Mouse (Mus musculus) forelimb bud, embryonic 11.5 days (tissue): ENCODE data around the gene Hdac7.
"Not testable (repeated sequence)": the region's sequence is repeated elsewhere in the genome, so short reads cannot be mapped to it uniquely, and the experiment has no call there.

Experiments used
- DNase-seq: peaks from one replicate; pipeline ENCODE4 v3.0.0-alpha.2; 2012; ENCODE audit warnings: low read depth, low spot score

Hdac7 gene

DNA sequence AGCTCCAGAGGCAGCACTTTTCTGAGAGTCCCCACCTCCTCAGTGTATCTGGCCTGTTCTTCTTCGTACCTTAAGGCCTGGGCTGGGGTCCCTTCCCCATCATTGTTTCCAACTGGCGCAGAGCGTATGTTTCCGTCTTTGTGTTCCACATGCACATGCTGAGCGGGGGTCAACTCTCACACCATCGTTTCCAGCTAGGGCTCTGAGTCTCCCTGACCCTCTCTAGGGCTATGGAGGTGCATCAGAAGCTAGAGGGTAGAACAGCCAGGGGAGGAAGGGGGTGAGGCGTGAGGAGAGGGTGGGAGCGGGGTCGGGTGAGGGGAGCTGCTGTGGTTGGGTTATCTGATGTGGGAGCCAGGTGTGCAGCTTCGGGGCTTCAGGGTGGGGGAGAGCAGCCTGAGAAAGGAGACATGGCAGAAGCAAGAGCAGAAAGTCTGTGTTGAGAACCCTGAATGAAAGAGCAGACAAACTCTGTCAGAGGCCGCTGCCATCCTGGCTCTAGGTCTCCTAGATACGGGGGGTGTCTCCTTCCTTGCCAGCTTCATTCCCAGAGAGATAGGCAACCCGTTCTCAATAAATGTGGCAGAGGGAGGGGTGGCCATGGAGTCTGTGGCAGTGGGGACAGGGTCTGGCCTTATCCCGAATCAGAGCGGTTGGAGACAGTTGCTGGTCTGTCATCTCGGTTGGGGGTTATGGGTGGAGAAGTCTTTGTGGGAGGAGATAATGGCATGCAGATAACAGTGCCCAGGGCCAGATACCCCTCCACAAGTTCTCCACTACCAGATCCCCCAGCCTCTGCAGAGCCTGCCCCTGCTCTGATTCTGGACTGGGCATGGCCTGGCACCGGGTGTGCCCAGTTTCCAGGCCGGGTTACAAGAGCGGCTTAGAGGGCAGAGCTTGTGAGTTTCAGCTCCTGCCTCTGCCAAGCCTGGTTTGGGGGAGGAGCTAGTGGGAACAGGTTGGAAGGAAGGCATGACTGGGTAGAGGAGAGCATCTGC lies at the start of gene Hdac7:
Hdac7 (minus strand) TSS at position 466 of the 998 bp plus-strand sequence.
- no peak for DNase-seq

DNA sequence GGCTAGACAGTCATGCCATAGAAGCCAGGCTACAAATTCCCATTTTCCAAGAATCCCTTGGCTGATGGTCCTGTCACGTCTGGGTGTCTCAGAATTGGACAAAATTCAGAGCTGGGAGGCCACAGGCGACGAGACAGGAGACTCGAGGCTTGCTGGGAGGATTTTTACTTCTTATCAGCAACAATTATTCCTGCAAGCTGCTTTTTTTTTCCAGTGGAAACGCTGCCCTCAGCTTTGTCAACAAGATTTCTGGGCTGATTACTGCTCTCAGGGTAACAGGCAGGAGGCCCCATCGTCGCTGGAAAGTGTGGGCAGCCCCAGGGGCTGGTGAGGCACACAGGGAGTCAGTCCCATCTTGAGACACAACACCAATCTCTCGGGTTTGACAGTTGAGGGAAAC lies 48.2 kb upstream of the Hdac7 start:
- DNase-seq: no peak

DNA sequence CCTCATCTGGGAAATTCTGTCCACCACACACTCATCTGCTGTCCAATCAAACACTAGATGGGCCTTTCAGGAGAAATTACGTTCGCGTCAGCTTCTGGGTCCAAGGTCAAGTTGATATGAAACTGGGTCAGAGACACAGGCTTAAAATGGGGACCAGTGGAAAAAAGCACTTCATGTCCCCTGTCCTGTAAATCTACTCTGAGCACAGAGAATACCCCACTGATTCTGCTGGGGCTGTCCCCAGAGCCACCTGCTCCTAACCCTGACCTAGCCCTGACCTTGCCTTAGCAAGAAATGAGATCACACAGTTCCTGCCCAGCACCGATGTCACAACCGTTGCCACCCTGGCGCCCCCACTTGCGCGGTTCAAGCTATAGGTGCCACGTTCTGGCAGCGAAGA lies 46.1 kb upstream of the Hdac7 start:
- DNase-seq: no peak

DNA sequence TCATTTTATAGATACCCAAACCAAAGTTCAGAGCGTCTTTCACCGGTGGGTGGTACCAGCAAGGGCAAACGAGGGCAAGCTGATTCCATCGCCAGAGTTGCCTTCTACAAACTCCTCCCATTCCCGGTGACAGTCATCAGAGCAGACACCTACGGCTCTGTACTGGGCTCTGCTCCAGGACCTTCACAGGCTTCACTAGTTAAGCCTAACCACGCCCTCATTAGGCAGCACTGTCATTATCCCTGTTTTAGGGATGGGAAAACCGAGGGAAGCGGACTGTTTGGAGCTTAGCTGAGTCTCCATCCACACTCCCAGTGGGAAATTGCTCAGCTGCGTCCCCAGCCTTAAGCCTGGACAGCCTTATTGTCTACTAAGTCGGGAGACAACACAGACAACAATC lies 45.7 kb upstream of the Hdac7 start:
- DNase-seq: no peak

DNA sequence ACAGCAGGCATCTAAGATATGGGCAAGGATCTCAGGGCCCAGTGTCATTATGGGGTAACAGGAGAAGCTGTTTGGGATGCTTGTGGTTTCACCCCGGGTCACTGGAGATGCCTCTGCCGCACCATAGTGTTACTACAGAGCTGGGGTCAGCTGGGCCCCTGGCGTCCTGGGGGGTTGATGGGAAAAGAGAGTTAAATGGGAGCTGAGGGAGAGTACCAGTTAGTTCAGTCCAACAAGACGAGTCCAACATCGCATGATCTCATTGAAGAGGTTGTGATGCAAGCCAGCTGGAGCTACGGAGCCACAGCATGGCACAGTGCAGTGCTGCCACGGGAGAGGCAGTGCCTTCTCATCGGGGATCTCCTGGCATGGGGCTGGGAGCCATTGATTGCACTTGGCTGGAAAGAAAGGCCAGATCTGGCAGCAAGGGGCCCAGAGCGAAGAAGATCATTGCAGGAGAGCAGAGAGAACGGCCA lies 43.3 kb upstream of the Hdac7 start:
- no peak for DNase-seq

DNA sequence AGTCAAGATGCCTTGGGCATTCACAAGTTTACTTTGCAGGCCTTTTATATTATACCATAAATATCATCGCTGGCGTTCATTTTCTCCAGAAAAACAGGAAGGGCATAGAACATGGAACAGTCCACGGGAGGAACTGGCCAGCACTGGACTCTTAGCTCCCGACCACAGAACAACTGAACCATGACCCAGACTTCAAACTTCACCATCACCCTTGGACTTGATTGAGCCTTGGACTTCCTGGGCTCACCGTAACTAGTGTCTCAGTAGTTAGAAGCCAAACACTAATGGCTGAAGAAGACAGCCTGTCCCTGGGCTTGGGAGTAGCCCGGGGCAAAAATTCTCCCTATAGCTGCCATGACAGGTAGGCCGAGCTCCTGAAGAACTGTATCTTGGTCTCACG lies 37.1 kb upstream of the Hdac7 start:
- DNase-seq: no peak

DNA sequence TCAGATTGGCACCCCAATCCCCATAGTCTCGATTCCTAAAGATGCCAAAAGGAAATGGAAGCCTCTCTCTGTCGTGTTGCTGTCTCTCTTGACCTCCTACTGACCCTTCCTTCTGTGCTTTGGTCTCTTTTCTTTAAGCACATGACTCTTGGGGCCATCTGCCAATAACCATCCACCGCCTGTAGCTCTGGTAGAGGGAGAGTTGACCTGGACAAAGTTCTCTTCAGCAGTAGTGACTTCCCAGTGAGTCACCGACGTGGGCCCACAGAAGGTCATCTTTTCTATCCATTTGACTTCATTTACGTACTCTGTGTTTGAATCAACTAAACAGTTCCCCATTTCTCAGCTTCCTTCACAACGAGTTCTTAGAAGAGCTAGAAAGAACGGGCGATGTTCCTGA lies 36.1 kb upstream of the Hdac7 start:
- DNase-seq: no peak

DNA sequence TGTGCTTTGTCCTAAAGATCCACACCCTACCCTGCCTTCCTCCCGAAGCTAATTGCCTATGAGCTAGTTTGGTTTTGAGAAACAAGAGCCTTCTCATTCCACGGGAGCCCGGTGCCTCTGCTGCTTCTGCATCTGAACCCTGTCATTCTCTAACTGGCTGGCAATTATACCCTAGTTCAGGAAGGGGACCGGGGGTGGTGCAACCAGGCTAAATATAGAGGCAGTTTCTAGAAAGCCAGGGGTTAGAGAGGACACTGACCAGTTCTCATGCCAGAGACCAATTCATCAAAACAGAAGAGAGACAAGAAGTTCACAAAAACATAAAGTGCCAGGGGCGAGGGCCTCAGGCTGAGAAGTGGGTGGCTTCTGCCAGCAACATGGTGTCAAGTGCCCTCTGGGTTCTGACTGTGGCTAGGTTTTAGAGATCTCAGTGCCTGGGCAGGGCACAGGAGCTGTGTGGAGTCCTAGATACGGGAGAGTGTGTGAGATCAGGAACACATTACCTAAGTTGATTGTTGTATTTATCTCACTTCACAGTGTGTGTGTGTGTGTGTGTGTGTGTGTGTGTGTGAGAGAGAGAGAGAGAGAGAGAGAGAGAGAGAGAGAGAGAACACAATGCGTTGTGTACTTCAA lies 34.5 kb upstream of the Hdac7 start:
- no peak for DNase-seq

DNA sequence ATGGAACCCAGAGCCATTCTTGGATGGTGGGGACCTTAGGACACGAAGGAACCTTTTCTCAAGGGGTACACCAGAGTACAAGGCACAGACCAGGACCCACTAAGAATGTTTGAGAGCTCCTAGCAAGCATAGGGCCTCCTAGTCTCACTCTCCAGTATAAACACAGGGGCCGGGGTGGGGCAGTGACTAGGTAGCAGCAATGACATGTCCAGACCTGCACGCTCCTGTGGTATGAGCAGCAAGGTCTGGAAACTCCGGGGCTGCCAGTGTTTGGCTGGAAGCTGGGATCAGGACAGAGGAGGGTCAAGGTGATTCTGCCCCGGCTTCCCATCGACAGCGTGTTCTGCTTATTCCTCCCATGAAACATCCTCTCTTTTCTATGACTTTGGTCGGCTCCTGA lies 31.5 kb upstream of the Hdac7 start:
- DNase-seq: no peak

DNA sequence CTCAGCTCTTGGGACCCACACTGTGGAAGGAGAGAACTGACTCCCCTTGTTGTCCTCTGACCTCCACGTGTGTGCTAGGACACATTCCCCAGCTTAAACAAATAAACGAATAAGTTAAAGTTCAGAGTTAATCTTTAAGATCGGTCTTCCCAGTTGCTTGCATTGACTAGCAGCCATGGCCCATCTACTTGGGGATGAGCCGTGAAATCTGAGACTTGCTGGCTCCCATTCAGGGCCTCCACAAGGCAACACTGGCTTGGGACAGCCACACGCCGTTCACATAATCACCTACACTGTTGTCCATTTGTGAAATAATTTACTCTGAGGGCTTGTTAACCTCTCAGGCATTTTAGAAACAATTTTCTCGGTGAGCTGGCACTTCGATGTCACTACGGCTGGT lies 29.4 kb upstream of the Hdac7 start:
- no peak for DNase-seq

DNA sequence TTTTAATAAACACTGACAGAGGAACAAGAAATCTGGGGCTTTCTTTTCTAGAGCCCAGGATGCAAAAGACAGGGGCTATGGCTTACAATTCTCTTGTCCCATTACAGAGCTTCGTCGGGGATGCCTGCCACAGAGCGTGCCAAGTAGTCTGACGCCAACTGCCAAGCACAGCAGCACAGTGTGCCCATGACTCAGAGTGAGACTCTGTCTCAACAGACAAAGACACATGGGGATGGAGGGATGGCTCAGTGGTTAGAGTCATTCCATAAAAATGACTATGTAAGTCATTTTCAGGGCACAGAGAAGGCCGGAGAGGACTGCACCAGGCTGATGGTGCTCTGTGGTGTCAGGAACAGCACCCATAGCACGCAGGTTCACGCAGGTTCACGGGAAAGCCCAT lies 27.9 kb upstream of the Hdac7 start:
- no peak for DNase-seq

DNA sequence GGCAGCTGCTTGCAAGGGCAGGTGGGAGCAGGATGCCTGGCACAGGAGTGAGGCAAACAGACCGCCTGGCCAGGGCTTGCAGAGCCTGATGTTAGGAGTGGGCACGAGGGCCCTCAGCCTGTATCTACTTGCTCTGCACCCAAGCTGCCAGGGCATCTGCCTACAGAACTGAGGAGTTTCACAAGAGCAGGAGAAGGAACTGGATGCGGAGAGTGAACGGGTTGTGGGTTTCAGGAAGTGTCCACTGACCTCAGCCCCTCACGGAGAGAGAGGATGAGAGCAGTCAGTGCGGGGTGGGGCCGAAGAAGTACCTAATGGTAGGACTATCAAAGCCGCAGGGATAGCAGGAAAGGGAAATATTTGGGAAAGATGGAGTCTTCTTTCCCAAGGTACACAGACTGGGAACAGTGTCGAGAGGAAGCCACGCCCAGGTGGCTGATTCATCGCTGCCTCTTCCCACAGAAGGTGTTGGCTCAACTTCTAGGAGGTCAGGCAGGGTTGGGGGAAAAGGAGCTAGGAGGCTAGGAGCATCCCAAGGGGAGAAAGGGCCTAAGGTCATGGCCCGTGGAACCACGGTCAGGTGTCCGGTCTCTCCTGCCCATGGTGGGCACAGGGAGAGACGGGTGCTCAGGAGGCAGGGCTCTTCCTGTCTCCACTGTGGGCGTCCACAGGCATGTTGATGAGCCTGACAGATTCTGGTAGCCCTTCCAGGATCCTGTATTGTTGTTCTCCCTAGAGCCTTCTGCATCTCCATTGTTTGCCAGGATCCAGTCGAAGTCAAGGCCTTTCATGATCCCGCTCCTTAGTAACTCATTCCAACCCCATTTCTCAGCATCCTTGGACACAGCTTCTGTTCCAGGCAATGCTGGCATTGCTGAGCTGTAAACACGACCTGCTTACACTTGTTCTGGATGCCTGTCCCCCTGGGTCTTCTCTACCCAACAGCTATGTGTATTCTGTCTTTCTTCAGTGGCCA lies 27.0 kb upstream of the Hdac7 start:
- DNase-seq: no peak

DNA sequence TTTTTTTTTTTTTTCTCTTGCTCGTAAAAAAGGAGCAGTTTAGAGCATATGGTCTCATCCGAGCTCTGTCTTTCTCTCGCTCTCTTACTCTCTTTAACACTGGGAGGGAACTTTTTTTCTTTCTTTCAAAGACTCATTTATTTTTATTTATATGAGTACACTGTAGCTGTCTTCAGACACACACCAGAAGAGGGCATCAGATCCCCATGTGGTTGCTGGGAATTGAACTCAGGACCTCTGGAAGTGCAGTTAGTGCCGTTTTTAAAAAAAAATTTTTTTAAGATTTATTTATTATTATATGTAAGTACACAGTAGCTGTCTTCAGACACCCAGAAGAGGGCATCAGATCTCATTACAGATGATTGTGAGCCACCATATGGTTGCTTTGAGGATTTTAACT lies 25.8 kb upstream of the Hdac7 start:
- not testable (repeated sequence) for DNase-seq

DNA sequence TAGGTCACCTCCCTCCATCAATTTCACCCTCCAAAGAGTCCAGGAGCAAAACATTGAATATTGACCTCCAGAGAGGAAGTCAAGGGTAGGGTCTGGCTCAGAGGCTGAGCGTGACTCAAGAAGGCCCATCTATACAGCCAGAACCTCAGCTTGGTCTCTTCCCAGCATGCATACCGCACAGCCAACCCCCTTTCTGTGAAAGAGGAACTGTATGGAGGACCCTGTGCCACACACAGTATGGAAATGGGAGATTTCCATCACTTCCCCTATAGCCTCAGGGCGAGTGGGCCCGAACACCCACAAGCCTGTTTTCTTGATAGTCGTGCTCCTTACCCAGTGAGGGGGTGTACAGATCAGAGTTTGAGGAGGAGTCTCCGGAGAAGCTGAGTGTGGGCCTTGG lies 24.7 kb upstream of the Hdac7 start:
- no peak for DNase-seq

DNA sequence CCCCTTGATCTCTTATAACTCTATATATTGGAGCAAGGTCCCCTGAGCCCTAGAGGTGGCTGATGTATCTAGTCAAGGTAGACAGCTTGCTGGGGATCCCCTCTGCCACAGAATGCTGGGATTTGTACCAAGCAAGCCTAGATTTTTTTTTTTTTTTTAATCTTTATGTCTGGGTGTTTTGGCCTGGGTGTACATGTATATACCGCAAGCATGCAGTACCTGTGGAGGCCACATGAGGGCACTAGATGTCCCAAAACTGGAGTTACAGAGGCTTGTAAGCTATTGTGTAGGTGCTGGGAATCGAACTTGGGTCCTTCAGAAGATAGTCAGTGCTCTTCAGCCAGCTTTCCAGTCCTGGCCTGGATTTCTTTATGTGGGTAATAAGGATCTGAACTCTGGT lies 21.7 kb upstream of the Hdac7 start:
- no peak for DNase-seq

DNA sequence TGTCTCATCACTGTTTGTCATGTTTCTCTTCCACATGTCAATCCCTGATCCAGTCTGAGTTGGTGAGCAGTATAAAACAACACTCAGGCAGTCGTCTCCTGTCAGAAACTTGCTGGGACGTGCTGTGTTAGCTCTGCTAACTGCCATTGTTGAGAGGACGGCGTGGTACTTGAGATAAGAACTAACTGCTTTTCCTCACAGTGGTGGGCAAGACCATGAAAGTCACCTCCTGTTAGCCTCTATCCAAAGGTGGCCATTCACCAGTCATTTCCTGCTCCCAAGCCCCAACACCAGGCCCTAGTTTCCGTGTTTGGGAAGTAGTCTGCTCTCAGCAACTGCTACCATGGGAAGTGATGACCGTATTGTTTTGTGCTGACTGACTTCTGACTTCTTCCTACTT lies 20.9 kb upstream of the Hdac7 start:
- DNase-seq: no peak

DNA sequence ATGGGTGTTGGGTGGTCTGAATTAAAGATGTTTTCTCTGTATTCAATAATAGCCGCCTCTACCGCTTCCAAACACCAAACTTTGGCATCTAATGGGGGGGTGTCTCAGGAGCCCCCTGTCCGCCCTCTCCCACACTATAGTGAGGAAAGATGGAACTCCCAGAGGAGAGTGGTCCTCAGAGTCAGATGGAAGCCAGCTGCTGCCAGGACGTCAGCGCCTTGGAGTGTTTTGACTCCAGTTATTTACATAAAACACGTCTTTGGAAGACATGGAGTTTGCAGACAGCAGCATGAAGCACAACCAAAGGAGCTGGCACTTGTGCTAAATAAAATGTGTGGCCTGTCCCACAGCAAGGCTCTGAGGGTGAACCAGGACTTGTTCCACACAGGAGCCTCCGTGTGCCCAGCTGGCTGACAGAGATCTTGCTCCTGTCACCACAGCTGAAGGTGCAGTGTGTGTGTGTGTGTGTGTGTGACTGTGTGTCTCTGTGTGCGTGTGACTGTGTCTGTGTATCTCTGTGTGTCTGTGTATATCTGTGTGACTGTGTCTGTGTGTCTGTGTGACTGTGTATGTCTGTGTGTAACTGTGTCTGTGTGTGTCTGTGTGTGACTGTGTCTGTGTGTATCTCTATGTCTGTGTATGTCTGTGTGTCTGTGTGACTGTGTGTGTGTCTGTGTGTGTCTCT lies 20.2 kb upstream of the Hdac7 start:
- no peak for DNase-seq

DNA sequence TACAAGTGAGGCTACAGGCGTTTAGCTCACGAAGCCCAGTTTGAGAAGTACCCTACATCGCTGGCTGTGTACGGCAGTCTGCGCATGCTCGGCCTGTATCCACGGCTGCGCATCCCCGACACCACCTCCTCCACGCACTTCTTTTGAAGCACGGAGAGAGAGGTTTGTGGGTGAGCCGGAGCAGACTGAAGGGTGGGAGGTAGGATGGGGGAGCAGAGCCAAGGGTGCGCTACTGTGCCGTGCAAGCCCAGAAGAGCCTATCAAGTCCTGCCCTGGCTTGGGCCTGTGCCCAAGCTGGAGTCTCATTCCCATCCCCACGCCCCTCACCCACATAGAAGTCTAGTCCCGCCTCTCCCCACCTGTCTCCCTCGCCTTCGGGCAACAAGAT lies 19.2 kb upstream of the Hdac7 start:
- no peak for DNase-seq

DNA sequence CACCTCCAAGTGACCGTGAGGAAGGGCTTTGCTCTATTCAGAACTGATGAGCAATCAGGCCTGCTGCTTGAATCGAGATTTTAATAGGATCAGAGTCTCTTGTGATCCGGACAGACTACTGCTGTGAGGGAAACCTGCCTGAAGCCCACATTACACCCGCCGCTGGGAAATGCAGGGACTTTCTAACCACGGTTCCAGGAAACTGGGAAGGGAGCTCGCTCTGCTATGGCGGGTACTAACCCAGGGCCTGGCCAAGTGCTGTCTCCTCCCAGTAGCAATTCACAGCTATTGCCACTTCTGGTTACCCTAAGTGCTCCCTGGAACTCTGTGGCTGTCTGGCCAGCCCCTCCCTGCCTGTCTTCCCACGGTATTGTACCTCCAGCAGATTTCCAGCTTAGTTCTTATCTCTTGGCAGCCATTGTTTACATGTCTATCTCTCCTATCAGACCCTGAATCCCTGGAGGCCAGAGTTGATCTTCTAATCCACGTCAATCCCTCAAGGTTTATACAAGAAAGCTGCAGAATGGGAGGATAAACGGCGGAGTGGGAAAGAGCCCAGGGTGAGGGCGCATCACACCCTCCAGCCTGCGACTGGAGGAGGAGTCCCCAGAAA lies 18.7 kb upstream of the Hdac7 start:
- DNase-seq: no peak

DNA sequence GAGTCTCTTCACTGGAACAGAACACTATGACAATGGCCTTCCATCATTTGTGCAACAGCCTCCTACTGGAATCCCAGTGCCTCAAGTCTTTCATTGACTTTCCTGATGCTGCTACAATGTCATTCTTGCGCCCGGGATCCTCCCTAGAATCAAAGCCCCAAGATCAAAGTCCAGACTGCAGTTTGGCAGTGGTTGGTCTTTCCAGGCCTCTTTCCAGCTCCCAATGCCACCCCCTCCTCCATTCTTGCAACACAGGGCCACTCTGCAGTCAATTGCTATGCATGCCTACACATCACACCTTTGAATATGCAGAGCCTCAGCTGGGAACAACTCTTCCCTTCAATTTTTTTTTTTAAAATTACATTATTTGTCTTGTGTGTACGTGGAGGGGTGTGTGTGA lies 16.1 kb upstream of the Hdac7 start:
- DNase-seq: no peak

DNA sequence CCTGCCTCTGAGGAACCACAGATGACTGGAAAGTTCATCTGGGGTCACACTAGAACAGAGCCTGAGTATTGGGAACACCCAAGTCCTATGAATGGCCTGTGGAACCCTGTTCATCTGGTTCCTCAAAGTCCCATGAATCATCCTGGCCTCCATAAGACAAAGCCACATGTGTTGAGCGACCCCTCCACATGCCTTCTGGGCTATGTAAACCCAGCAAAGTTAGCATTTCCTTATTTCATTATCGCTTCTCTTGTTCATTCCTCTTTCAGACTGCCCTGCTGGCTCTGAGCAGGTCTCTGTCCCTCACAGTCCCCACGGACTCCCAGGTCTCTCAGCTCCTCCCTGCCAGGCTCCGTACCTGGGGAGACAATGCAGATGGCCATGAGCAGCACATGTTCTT lies 14.1 kb upstream of the Hdac7 start:
- no peak for DNase-seq
